Mouse (Mus musculus) neural tube, embryonic 15.5 days (tissue): ENCODE results near the gene Dmac2. TPM values are rescaled to one million over a fixed set of nuclear protein-coding genes. Genes with fewer than 3 reads are reported as not detected.

ENCODE experiments used
- polyA plus RNA-seq: library from polyadenylated mRNA; unstranded; fragments of >200 nt; fragmentation: Nextera tagmentation; extraction: Ambion mirVana; gene quantifications from 2 replicates; pipeline ENCODE4 v1.2.1, GENCODE M21; 2015

Gene Dmac2
- polyA plus RNA-seq, 1 experiment from 2014 or later: 49.5 TPM

Other genes with a start within 250 kb of the Dmac2 start
- gene Cnfn, start 249.7 kb upstream of the Dmac2 start, polyA plus RNA-seq: 0.54 and 2.3 TPM in 2 replicates
- 12.1 and 12.5 TPM in 2 replicates for gene Lipe, start 220.7 kb upstream of the Dmac2 start, polyA plus RNA-seq
- 1.3 and 1.6 TPM in 2 replicates for gene Cxcl17, start 206.5 kb upstream of the Dmac2 start, polyA plus RNA-seq
- 1.1 and 3.4 TPM in 2 replicates for gene Ceacam1, start 141.8 kb upstream of the Dmac2 start, polyA plus RNA-seq
- gene Ceacam2, start 79.6 kb upstream of the Dmac2 start, polyA plus RNA-seq: 0.08 and 0.19 TPM in 2 replicates
- 0.20 TPM in 1 of 2 replicates, not detected in the other for gene Erich4, start 3.5 kb upstream of the Dmac2 start, polyA plus RNA-seq
- 1.8 and 5.3 TPM in 2 replicates for gene B3gnt8, start 7.2 kb downstream of the Dmac2 start, polyA plus RNA-seq
- gene Bckdha, start 39.6 kb downstream of the Dmac2 start, polyA plus RNA-seq: 39.6 and 49.5 TPM in 2 replicates
- 36.8 and 55.4 TPM in 2 replicates for gene Exosc5, start 39.8 kb downstream of the Dmac2 start, polyA plus RNA-seq
- gene Tmem91, start 55.8 kb downstream of the Dmac2 start, polyA plus RNA-seq: 73.9 and 97.4 TPM in 2 replicates
- 42.9 and 46.9 TPM in 2 replicates for gene B9d2, start 61.4 kb downstream of the Dmac2 start, polyA plus RNA-seq
- 0.88 and 1.8 TPM in 2 replicates for gene Tgfb1, start 67.6 kb downstream of the Dmac2 start, polyA plus RNA-seq
- 30.2 and 33.2 TPM in 2 replicates for gene Ccdc97, start 99.7 kb downstream of the Dmac2 start, polyA plus RNA-seq
- gene Hnrnpul1, start 135.3 kb downstream of the Dmac2 start, polyA plus RNA-seq: 37.3 and 43.9 TPM in 2 replicates
- gene Axl, start 169.3 kb downstream of the Dmac2 start, polyA plus RNA-seq: 27.6 and 35.8 TPM in 2 replicates
- 2.8 and 6.1 TPM in 2 replicates for gene Cyp2s1, start 197.5 kb downstream of the Dmac2 start, polyA plus RNA-seq